Mouse (Mus musculus) MEL (cell line): ENCODE measurements around the gene Dok7. TPM values are rescaled to one million over a fixed set of nuclear protein-coding genes. Genes with fewer than 3 reads are reported as not detected.
A peak's percentile ranks its signal among the peaks of the same experiment; 100 is the strongest.

Experiments used
- DNase-seq: peaks from one replicate; pipeline ENCODE4 v3.0.0; 2011; ENCODE audit warnings: low read depth, low spot score
- H3K27ac ChIP-seq: 2 replicates; pipeline ENCODE4 v1.5.1; 2012; ENCODE audit warnings: low read depth, mild to moderate bottlenecking, control low read depth, low read length, moderate library complexity; ENCODE audit not compliant: control insufficient read depth
- H3K27me3 ChIP-seq, 2 experiments: fragments of 150-350 bp in 1 of 2; sonication (generic) in 1 of 2; 2 replicates each; pipeline ENCODE4 v1.6.1; 2012; ENCODE audit warnings: low read length in 2 of 2, mild to moderate bottlenecking in 2 of 2, improper control_type of control experiment in 1 of 2, moderate library complexity in 1 of 2; ENCODE audit not compliant: insufficient read depth in 2 of 2, control insufficient read depth in 1 of 2
- H3K36me3 ChIP-seq, 2 experiments: 2 replicates each; pipeline ENCODE4 v1.6.1; 2012 to 2014; ENCODE audit warnings: low read length in 2 of 2, improper control_type of control experiment in 1 of 2, inconsistent platforms in 1 of 2, mild to moderate bottlenecking in 1 of 2; ENCODE audit not compliant: insufficient read depth in 2 of 2, control insufficient read depth in 1 of 2
- H3K4me1 ChIP-seq, 2 experiments: fragments of 150-350 bp in 1 of 2; sonication (generic) in 1 of 2; 2 replicates each; pipeline ENCODE4 v1.6.1; 2012; ENCODE audit warnings: low read length in 2 of 2, improper control_type of control experiment in 1 of 2, mild to moderate bottlenecking in 1 of 2; ENCODE audit not compliant: insufficient read depth in 2 of 2, control insufficient read depth in 1 of 2
- H3K4me3 ChIP-seq, 2 experiments: fragments of 150-350 bp in 1 of 2; sonication (generic) in 1 of 2; 2 replicates each; pipeline ENCODE4 v1.5.1; 2012; ENCODE audit warnings: low read depth in 2 of 2, low read length in 2 of 2, mild to moderate bottlenecking in 2 of 2, moderate library complexity in 2 of 2, control low read depth in 1 of 2, improper control_type of control experiment in 1 of 2; ENCODE audit not compliant: control insufficient read depth in 1 of 2, insufficient read depth in 1 of 2
- H3K79me2 ChIP-seq: 2 replicates; pipeline ENCODE4 v1.6.1; 2012; ENCODE audit warnings: mild to moderate bottlenecking, low read length, moderate library complexity; ENCODE audit not compliant: control insufficient read depth, poor library complexity, insufficient read depth
- H3K9ac ChIP-seq: 2 replicates; pipeline ENCODE4 v1.6.1; 2012; ENCODE audit warnings: low read depth, mild to moderate bottlenecking, control low read depth, low read length, moderate library complexity; ENCODE audit not compliant: control insufficient read depth, poor library complexity, severe bottlenecking
- H3K9me3 ChIP-seq: fragments of 150-350 bp; sonication (generic); replicated peaks from 2 replicates; pipeline ENCODE4 v1.6.1; 2012; ENCODE audit warnings: mild to moderate bottlenecking, low read length, improper control_type of control experiment, moderate library complexity; ENCODE audit not compliant: insufficient read depth
- BHLHE40 ChIP-seq: IDR thresholded peaks from 2 replicates; pipeline ENCODE4 v1.6.1; 2012; ENCODE audit warnings: low read depth, mild to moderate bottlenecking, inconsistent platforms, low read length, improper control_type of control experiment, borderline replicate concordance
- CHD1 ChIP-seq: IDR thresholded peaks from 2 replicates; pipeline ENCODE4 v1.6.1; 2012; ENCODE audit warnings: low read depth, mild to moderate bottlenecking, inconsistent platforms, low read length, improper control_type of control experiment
- CTCF ChIP-seq, 3 experiments: IDR thresholded peaks in 2 of 3; conservative IDR thresholded peaks in 1 of 3; 2 replicates each; pipeline ENCODE4 v1.5.1; 2011 to 2012; ENCODE audit warnings: low read length in 3 of 3, low read depth in 2 of 3, mild to moderate bottlenecking in 2 of 3, improper control_type of control experiment in 1 of 3, inconsistent platforms in 1 of 3, mixed read lengths in 1 of 3, moderate library complexity in 1 of 3; ENCODE audit not compliant: control insufficient read depth in 1 of 3, insufficient read depth in 1 of 3, poor library complexity in 1 of 3, severe bottlenecking in 1 of 3
- E2F4 ChIP-seq: IDR thresholded peaks from 2 replicates; pipeline ENCODE4 v1.6.1; 2011; ENCODE audit warnings: low read depth, low read length, improper control_type of control experiment, borderline replicate concordance
- ELF1 ChIP-seq: IDR thresholded peaks from 2 replicates; pipeline ENCODE4 v1.6.1; 2014; ENCODE audit warnings: low read depth, mild to moderate bottlenecking, inconsistent platforms, low read length, improper control_type of control experiment, moderate library complexity
- EP300 ChIP-seq, 2 experiments: IDR thresholded peaks; 2 replicates each; pipeline ENCODE4 v1.6.1; 2011; ENCODE audit warnings: improper control_type of control experiment in 2 of 2, low read length in 2 of 2, low read depth in 1 of 2, mild to moderate bottlenecking in 1 of 2
- ETS1 ChIP-seq: IDR thresholded peaks from 2 replicates; pipeline ENCODE4 v1.6.1; 2012; ENCODE audit warnings: low read depth, mild to moderate bottlenecking, inconsistent platforms, low read length, improper control_type of control experiment, moderate library complexity
- GABPA ChIP-seq: IDR thresholded peaks from 2 replicates; pipeline ENCODE4 v1.6.1; 2012; ENCODE audit warnings: low read depth, mild to moderate bottlenecking, inconsistent platforms, low read length, improper control_type of control experiment, moderate library complexity
- GATA1 ChIP-seq: IDR thresholded peaks from 2 replicates; pipeline ENCODE4 v1.6.1; 2011; ENCODE audit warnings: low read depth, low read length, improper control_type of control experiment
- HCFC1 ChIP-seq: IDR thresholded peaks from 2 replicates; pipeline ENCODE4 v1.6.1; 2012; ENCODE audit warnings: low read depth, mild to moderate bottlenecking, inconsistent platforms, low read length, improper control_type of control experiment, moderate library complexity
- MAFK ChIP-seq: IDR thresholded peaks from 2 replicates; pipeline ENCODE4 v1.6.1; 2011; ENCODE audit warnings: low read depth, mild to moderate bottlenecking, low read length, improper control_type of control experiment, borderline replicate concordance
- MAX ChIP-seq: IDR thresholded peaks from 2 replicates; pipeline ENCODE4 v1.6.1; 2011; ENCODE audit warnings: low read length, improper control_type of control experiment
- MAZ ChIP-seq: IDR thresholded peaks from 2 replicates; pipeline ENCODE4 v1.6.1; 2012; ENCODE audit warnings: low read depth, mild to moderate bottlenecking, inconsistent platforms, low read length, improper control_type of control experiment
- MEF2A ChIP-seq: IDR thresholded peaks from 2 replicates; pipeline ENCODE4 v1.6.1; 2014; ENCODE audit warnings: low read depth, mild to moderate bottlenecking, inconsistent platforms, low read length, improper control_type of control experiment; ENCODE audit not compliant: poor library complexity, insufficient replicate concordance, severe bottlenecking; ENCODE audit errors: extremely low read depth
- MXI1 ChIP-seq: IDR thresholded peaks from 2 replicates; pipeline ENCODE4 v1.6.1; 2011; ENCODE audit warnings: mild to moderate bottlenecking, low read depth, low read length, improper control_type of control experiment
- MYB ChIP-seq: IDR thresholded peaks from 2 replicates; pipeline ENCODE4 v1.6.1; 2011; ENCODE audit warnings: mild to moderate bottlenecking, low read depth, low read length, improper control_type of control experiment
- NELFE ChIP-seq: IDR thresholded peaks from 2 replicates; pipeline ENCODE4 v1.6.1; 2011; ENCODE audit warnings: low read depth, low read length, improper control_type of control experiment
- NRF1 ChIP-seq: IDR thresholded peaks from 2 replicates; pipeline ENCODE4 v1.6.1; 2014; ENCODE audit warnings: low read depth, mild to moderate bottlenecking, inconsistent platforms, low read length, improper control_type of control experiment, moderate library complexity; ENCODE audit not compliant: poor library complexity, insufficient read depth, severe bottlenecking
- POLR2A ChIP-seq, 2 experiments: IDR thresholded peaks; 2 replicates each; pipeline ENCODE4 v1.6.1; 2011 to 2012; ENCODE audit warnings: low read length in 2 of 2, mild to moderate bottlenecking in 2 of 2, control low read depth in 1 of 2, improper control_type of control experiment in 1 of 2, low read depth in 1 of 2, moderate library complexity in 1 of 2; ENCODE audit not compliant: control insufficient read depth in 1 of 2, insufficient read depth in 1 of 2, poor library complexity in 1 of 2
- POLR2AphosphoS2 ChIP-seq: IDR thresholded peaks from 2 replicates; pipeline ENCODE4 v1.6.1; 2011; ENCODE audit warnings: low read length, improper control_type of control experiment
- POLR2AphosphoS5 ChIP-seq: IDR thresholded peaks from 2 replicates; pipeline ENCODE4 v1.6.1; 2012; ENCODE audit warnings: low read depth, borderline replicate concordance, mild to moderate bottlenecking, inconsistent platforms, low read length, moderate library complexity, mixed read lengths
- RAD21 ChIP-seq: IDR thresholded peaks from 2 replicates; pipeline ENCODE4 v1.6.1; 2011; ENCODE audit warnings: mild to moderate bottlenecking, low read depth, low read length, improper control_type of control experiment
- RCOR1 ChIP-seq: IDR thresholded peaks from 2 replicates; pipeline ENCODE4 v1.6.1; 2012; ENCODE audit warnings: low read depth, mild to moderate bottlenecking, inconsistent platforms, low read length, improper control_type of control experiment
- SIN3A ChIP-seq: IDR thresholded peaks from 2 replicates; pipeline ENCODE4 v1.6.1; 2012; ENCODE audit warnings: low read length, improper control_type of control experiment, inconsistent platforms
- SMC3 ChIP-seq: IDR thresholded peaks from 2 replicates; pipeline ENCODE4 v1.6.1; 2011; ENCODE audit warnings: low read depth, low read length, improper control_type of control experiment
- TBP ChIP-seq: IDR thresholded peaks from 2 replicates; pipeline ENCODE4 v1.8.0; 2011; ENCODE audit warnings: low read depth, low read length, improper control_type of control experiment
- TCF12 ChIP-seq: IDR thresholded peaks from 2 replicates; pipeline ENCODE4 v1.6.1; 2014; ENCODE audit warnings: low read depth, mild to moderate bottlenecking, inconsistent platforms, low read length, improper control_type of control experiment, moderate library complexity
- USF1 ChIP-seq: IDR thresholded peaks from 2 replicates; pipeline ENCODE4 v1.6.1; 2014; ENCODE audit warnings: low read depth, mild to moderate bottlenecking, inconsistent platforms, low read length, improper control_type of control experiment, moderate library complexity
- USF2 ChIP-seq, 2 experiments: IDR thresholded peaks; 2 replicates each; pipeline ENCODE4 v1.6.1; 2011 to 2012; ENCODE audit warnings: improper control_type of control experiment in 2 of 2, low read length in 2 of 2, borderline replicate concordance in 1 of 2, inconsistent platforms in 1 of 2, low read depth in 1 of 2, mild to moderate bottlenecking in 1 of 2; ENCODE audit not compliant: insufficient read depth in 1 of 2
- ZC3H11A ChIP-seq: IDR thresholded peaks from 2 replicates; pipeline ENCODE4 v1.6.1; 2012; ENCODE audit warnings: low read depth, mild to moderate bottlenecking, inconsistent platforms, low read length, improper control_type of control experiment
- polyA plus RNA-seq, 2 experiments: library from polyadenylated mRNA; stranded (reverse) in 1 of 2; unstranded in 1 of 2; fragments of >175 nt in 1 of 2; fragments of >200 nt in 1 of 2; gene quantifications; 2 replicates each; pipeline versions ENCODE4 v1.2.1 to v1.2.4; 2012; ENCODE audit warnings: low replicate concordance in 2 of 2, low read depth in 1 of 2; ENCODE audit not compliant: insufficient read length in 2 of 2, insufficient read depth in 1 of 2, missing spikeins in 1 of 2
- total RNA-seq: library from RNA; depleted of rRNA; stranded (reverse); fragments of 300-350 nt; gene quantifications from 2 replicates; pipeline ENCODE4 v1.2.3, GENCODE M21; 2012

Gene Dok7
- total and polyA plus RNA-seq, 3 experiments, result 0.08 to 0.21 TPM; not detected in 1

GRCm38 (mm10) chr5:35024975-35025374 is 31.6 kb upstream of the Dok7 start:
- TF ChIP-seq USF1 (no peak), HCFC1 (no peak), TCF12 (no peak), E2F4 (no peak), POLR2A (IDR thresholded peaks at IDR 0.05; ENCODE audit: control insufficient read depth in 1 of 2, insufficient read depth in 1 of 2, low read depth in 1 of 2, low read length in 2 of 2, poor library complexity in 1 of 2) (no peak), GATA1 (no peak), MAFK (no peak), SMC3 (peak; percentile 96), MYB (no peak), MAZ (no peak), RCOR1 (no peak), MEF2A (no peak), ZC3H11A (peak; percentile 79), TBP (no peak), ETS1 (no peak), POLR2AphosphoS2 (no peak), RAD21 (peak; percentile 90), MAX (0 out of 2 replicates have a peak, but pooled peaks have one; percentile 35), GABPA (no peak), NRF1 (no peak), ELF1 (no peak), EP300 (IDR thresholded peaks at IDR 0.05; ENCODE audit: low read depth in 1 of 2, low read length in 2 of 2) (no peak), NELFE (no peak), CHD1 (no peak), USF2 (IDR thresholded peaks at IDR 0.05; ENCODE audit: borderline replicate concordance in 1 of 2, insufficient read depth in 1 of 2, low read depth in 1 of 2, low read length in 2 of 2) (no peak), POLR2AphosphoS5 (no peak), BHLHE40 (no peak), MXI1 (no peak), SIN3A (peak; percentile 23; the same call in 1 of the 2 replicates), CTCF (IDR thresholded peaks at IDR 0.05 in 2 of 3, conservative IDR thresholded peaks at IDR 0.05 in 1 of 3; ENCODE audit: control insufficient read depth in 1 of 3, insufficient read depth in 1 of 3, low read depth in 2 of 3, low read length in 3 of 3, poor library complexity in 1 of 3, severe bottlenecking in 1 of 3) (peak; percentile 59 to 89 (median 88))
- DNase-seq, result peak; percentile 52
- Histone ChIP-seq H3K4me3 (no peak overlapping the region), H3K9me3 (no peaks in the 10 kb centered on the region), H3K79me2 (no peaks in the 10 kb centered on the region), H3K27me3 (no peaks in the 10 kb centered on the region), H3K9ac (no peak overlapping the region), H3K36me3 (no peaks in the 10 kb centered on the region), H3K27ac (no peak overlapping the region), H3K4me1 (no peaks in the 10 kb centered on the region)
